Mouse (Mus musculus) Patski (cell line): ENCODE data around the gene Gm49380. TPM values are rescaled to one million over a fixed set of nuclear protein-coding genes. Genes with fewer than 3 reads are reported as not detected.
A peak's percentile ranks its signal among the peaks of the same experiment; 100 is the strongest.
"Not testable (repeated sequence)": the region's sequence is repeated elsewhere in the genome, so short reads cannot be mapped to it uniquely, and the experiment has no call there.

Experiments
- ATAC-seq: fragments of 100-300 bp; one replicate; pipeline ENCODE4 v1.8.0; 2021
- CTCF ChIA-PET: fragments of 350-600 bp; sonication (Branson Sonifier 250); formaldehyde crosslinking; loops from one replicate; lab custom pipeline; 2022; ENCODE audit warnings: inconsistent platforms; lab: Charles Lee
- POLR2A ChIA-PET: fragments of 350-600 bp; sonication (Branson Sonifier 250); formaldehyde crosslinking; loops from one replicate; lab custom pipeline; 2022; ENCODE audit warnings: antibody characterized with exemption, inconsistent platforms; lab: Charles Lee
- DNase-seq: peaks from one replicate; pipeline ENCODE4 v3.0.0-alpha.2; 2011; ENCODE audit warnings: low read depth, low spot score
- H3K27me3 ChIP-seq: fragments of 371-371 bp; one replicate; pipeline ENCODE4 v1.5.1; 2021
- CTCF ChIP-seq: fragments of 100-300 bp; IDR thresholded peaks from one replicate; pipeline ENCODE4 v1.5.1; 2021
- in situ Hi-C: fragments of 300-500 bp; cut with MboI; formaldehyde crosslinking; loops from 3 replicates; pipeline ENCODE4 v1.11.1; 2018; ENCODE audit warnings: low pct_unique_long_range_greater_than_20kb, mixed read lengths
- polyA plus RNA-seq: library from polyadenylated mRNA; unstranded; gene quantifications from one replicate; pipeline ENCODE4 v1.2.3, GENCODE M21; 2021

Gene Gm49380
- polyA plus RNA-seq, 1 experiment from 2014 or later: 0.08 TPM

- ATAC-seq: no peak
- in situ Hi-C loops: loop anchor here (10.0 kb wide), 1 partner anchor 108 kb away; the partner anchor contains the start of gene Cbl
- no peaks in the 10 kb centered on the region for H3K27me3 ChIP-seq
- ChIA-PET POLR2A (interaction anchor here (0.6 to 1.3 kb wide), 3 partner anchors 97 to 572 kb away, joined by 3 to 4 read pairs (median 3); no protein-coding TSS in a partner anchor), CTCF (interaction anchor here (1.0 to 1.6 kb wide), 4 partner anchors 9 to 108 kb away, joined by 3 to 5 read pairs (median 4); partner anchors contain the start of gene Cbl)
- no peak for TF ChIP-seq CTCF
- no peak for DNase-seq
Measured at GRCm38 (mm10) chr9:44126746-44127145, 13.4 kb upstream of the Gm49380 start.

GRCm38 (mm10) chr9:44125546-44126428 is 12.5 kb upstream of the Gm49380 start:
- TF ChIP-seq CTCF: no peak
- peak; percentile 34 for DNase-seq
- ChIA-PET POLR2A (interaction anchor here (1.3 kb wide), 1 partner anchor 98 kb away, joined by 3 read pairs; no protein-coding TSS in a partner anchor), CTCF (interaction anchor here (1.0 to 2.2 kb wide), 6 partner anchors 10 to 142 kb away, joined by 3 to 12 read pairs (median 4); partner anchors contain the start of genes Cbl and Nlrx1)
- in situ Hi-C loops: loop anchor here (10.0 kb wide), 1 partner anchor 109 kb away; the partner anchor contains the start of gene Cbl
- ATAC-seq: no peak
- no peaks in the 10 kb centered on the region for H3K27me3 ChIP-seq

- ChIA-PET CTCF (interaction anchor here (1.0 to 2.2 kb wide), 2 partner anchors 141 to 143 kb away, joined by 3 to 12 read pairs; partner anchors contain the start of gene Nlrx1), POLR2A (interaction anchor here (0.6 kb wide), 1 partner anchor 10 kb away, joined by 4 read pairs; no protein-coding TSS in a partner anchor)
- TF ChIP-seq CTCF: no peak
- in situ Hi-C loops: loop anchor here (10.0 kb wide), 1 partner anchor 110 kb away; the partner anchor contains the start of gene Cbl
- no peaks in the 10 kb centered on the region for H3K27me3 ChIP-seq
- ATAC-seq (no peak), DNase-seq (no peak)
Measured at GRCm38 (mm10) chr9:44125026-44125425, 11.7 kb upstream of the Gm49380 start.

- in situ Hi-C loops: loop anchor here (10.0 kb wide), 1 partner anchor 110 kb away; the partner anchor contains the start of gene Cbl
- peak; percentile 74 for TF ChIP-seq CTCF
- no peaks in the 10 kb centered on the region for H3K27me3 ChIP-seq
- ATAC-seq: no peak
- CTCF ChIA-PET: interaction anchor here (1.0 to 2.2 kb wide), 2 partner anchors 15 to 140 kb away, joined by 3 to 12 read pairs; no protein-coding TSS in a partner anchor
- DNase-seq: no peak
- POLR2A ChIA-PET: interaction anchor here (0.6 kb wide), 1 partner anchor 11 kb away, joined by 4 read pairs; no protein-coding TSS in a partner anchor
Measured at GRCm38 (mm10) chr9:44124317-44124716, 11.0 kb upstream of the Gm49380 start.

DNA sequence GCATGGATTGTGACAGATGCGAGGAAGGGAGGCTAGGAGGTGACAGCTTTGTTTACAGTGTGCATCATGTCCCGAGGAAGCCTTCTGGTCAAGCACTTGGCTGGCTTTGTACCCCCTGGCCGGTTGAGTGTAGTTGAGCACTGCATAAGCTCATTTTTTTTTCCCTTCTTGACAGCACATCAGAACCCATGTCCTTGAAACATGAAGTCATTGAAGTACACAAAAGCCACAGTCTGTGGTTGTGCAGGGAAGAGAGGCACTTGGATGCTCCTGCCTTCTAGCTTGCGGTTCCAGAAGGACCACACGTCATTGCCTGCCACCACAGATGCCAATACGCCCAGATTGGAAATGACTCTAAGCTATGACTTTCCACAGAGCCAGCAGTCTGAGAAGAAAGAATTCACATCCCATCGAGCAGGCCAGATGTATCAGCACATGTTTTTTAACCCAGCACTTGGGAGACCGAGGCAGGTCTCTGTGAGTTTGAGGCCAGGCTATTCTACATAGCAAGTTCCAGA is 6.7 kb upstream of the Gm49380 start:
- no peaks in the 10 kb centered on the region for H3K27me3 ChIP-seq
- POLR2A ChIA-PET: no interaction called here
- in situ Hi-C loops: loop anchor here (10.0 kb wide), 1 partner anchor 115 kb away; the partner anchor contains the start of gene Cbl
- ATAC-seq: no peak
- CTCF ChIA-PET: interaction anchor here (0.7 to 1.7 kb wide), 7 partner anchors 11 to 136 kb away, joined by 3 to 5 read pairs (median 3); no protein-coding TSS in a partner anchor
- no peak for TF ChIP-seq CTCF
- DNase-seq: no peak

DNA sequence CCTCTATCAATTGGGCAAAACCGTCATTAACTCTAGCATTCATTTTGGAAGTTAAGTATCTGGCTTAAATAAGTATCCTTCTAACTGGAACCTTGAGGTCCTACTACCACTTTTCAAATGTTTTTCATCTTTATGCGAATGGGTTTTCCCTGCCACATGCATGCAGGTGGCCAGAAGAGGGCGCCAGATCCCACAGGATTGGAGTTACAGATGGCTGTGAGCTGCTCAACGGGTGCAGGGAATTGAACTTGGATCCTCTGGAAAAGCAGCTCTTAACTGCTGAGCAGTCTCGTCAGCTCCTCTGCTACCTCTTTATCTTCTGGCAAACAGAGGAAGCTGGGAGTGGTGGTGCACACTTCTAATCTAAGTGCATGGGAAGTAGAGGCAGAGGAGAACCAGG is 5.7 kb upstream of the Gm49380 start:
- ChIA-PET POLR2A (no interaction called here), CTCF (interaction anchor here (0.7 to 1.7 kb wide), 9 partner anchors 10 to 135 kb away, joined by 3 to 5 read pairs (median 3); no protein-coding TSS in a partner anchor)
- no peaks in the 10 kb centered on the region for H3K27me3 ChIP-seq
- in situ Hi-C loops: no loop called here
- ATAC-seq (no peak), DNase-seq (no peak)
- TF ChIP-seq CTCF: peak; percentile 74

DNA sequence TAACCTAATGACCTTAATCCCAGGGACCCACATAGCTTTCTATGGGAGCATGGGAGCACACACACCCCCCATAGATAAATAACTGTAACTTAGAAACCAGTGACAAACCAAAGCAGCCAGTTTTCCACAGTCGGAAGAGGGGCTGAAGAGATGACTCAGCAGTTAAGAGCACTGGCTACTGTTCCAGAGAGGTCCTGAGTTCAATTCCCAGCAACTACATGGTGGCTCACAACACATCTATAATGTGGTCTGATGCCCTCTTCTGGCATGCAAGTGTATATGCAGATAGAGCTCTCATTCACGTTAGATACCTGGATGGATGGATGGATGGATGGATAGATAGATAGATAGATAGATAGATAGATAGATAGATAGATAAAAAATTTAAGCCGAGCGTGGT is 2.9 kb upstream of the Gm49380 start:
- TF ChIP-seq CTCF: peak; percentile 34
- in situ Hi-C loops: no loop called here
- CTCF ChIA-PET: interaction anchor here (0.9 to 1.1 kb wide), 2 partner anchors 33 to 84 kb away, joined by 3 read pairs; no protein-coding TSS in a partner anchor

DNA sequence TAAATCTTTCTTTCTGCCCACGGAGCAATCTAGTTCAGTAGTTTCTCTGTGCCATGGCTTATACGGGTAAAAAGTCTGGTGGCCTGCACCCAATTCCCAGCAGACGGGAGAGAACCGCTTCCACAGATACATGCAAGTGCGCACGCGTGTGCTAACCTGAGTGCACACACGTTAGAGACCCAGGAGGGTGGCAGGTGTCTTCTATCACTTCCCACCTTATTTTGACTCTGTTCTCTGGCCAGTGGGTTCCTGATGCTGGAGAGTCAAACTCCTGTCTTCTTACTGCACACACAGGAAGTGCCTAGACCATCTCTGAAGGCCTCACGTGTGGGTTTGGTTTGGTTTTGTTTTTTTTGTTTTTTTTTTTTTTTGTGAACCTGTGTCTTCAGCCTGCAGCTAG is 2.3 kb upstream of the Gm49380 start:
- ChIA-PET CTCF (interaction anchor here (0.9 to 1.1 kb wide), 2 partner anchors 33 to 84 kb away, joined by 3 read pairs; no protein-coding TSS in a partner anchor), POLR2A (interaction anchor here (0.5 to 0.6 kb wide), 2 partner anchors 9 to 160 kb away, joined by 3 to 4 read pairs; no protein-coding TSS in a partner anchor)
- TF ChIP-seq CTCF: no peak
- H3K27me3 ChIP-seq: no peaks in the 10 kb centered on the region
- DNase-seq: no peak
- no peak for ATAC-seq
- in situ Hi-C loops: no loop called here

More for the DNA sequence above, 2.9 kb upstream of the Gm49380 start:
- no peaks in the 10 kb centered on the region for H3K27me3 ChIP-seq
- POLR2A ChIA-PET: no interaction called here
- no peak for DNase-seq
- ATAC-seq: no peak

DNA sequence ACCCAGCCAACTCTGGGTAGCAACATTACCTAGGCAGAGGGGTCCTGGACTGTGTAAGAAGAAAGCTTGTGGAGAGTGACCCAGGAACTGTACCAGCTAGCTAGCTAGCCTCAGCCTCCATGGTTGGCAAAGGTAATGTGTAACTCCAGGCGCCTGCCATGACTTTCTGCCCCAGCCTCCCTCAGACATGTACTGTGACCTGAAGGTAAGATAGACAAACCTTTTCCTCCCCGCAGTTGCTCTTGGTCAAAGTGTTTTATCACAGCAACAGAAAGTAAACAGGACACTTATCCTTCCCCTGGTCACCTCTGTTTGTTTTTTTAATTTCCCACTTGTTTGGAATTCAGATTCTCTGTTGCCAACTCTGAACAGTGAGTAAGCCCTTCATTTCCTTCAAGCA is 1.2 kb upstream of the Gm49380 start:
- no peak for DNase-seq
- TF ChIP-seq CTCF: no peak
- ATAC-seq: no peak
- in situ Hi-C loops: no loop called here
- ChIA-PET CTCF (interaction anchor here (0.8 to 1.3 kb wide), 2 partner anchors 26 to 47 kb away, joined by 3 to 4 read pairs; no protein-coding TSS in a partner anchor), POLR2A (no interaction called here)
- H3K27me3 ChIP-seq: no peaks in the 10 kb centered on the region

GRCm38 (mm10) chr9:44111909-44112308 is 1.4 kb downstream of the Gm49380 start:
- DNase-seq, H3K27me3 ChIP-seq, in situ Hi-C loops, POLR2A ChIA-PET, CTCF ChIA-PET: not testable (repeated sequence)
- peak; percentile 10 for ATAC-seq
